Mouse (Mus musculus) brain, embryonic 14.5 days (tissue): ENCODE data around the gene Zfp384.

ENCODE experiments used
- CTCF ChIP-seq: fragments of 200-500 bp; IDR thresholded peaks from 2 replicates; pipeline ENCODE4 v1.5.1; 2012; ENCODE audit warnings: inconsistent platforms, mild to moderate bottlenecking, moderate library complexity, borderline replicate concordance; ENCODE audit not compliant: insufficient read depth, insufficient read length; ENCODE audit errors: extremely low read depth
- POLR2A ChIP-seq: fragments of 200-500 bp; IDR thresholded peaks from 2 replicates; pipeline ENCODE4 v1.6.1; 2012; ENCODE audit warnings: mild to moderate bottlenecking, inconsistent platforms, borderline replicate concordance; ENCODE audit not compliant: poor library complexity, insufficient read depth, insufficient read length, severe bottlenecking; ENCODE audit errors: extremely low read depth

- peak; percentile 83 for TF ChIP-seq CTCF
- no peak for TF ChIP-seq POLR2A
Measured at GRCm38 (mm10) chr6:125046691-125047090, 37.7 kb downstream of the Zfp384 start.
